Mouse (Mus musculus) v-Abl transformed pro-B cells (cell line): ENCODE results near the gene Pkd1l3.

Experiments
- in situ Hi-C, 2 experiments: fragments of 400-800 bp; cut with MboI; formaldehyde crosslinking; loops; one replicate each; pipeline ENCODE4 v1.15.1; 2025; ENCODE audit not compliant: unreplicated experiment in 2 of 2

Pkd1l3 gene

DNA sequence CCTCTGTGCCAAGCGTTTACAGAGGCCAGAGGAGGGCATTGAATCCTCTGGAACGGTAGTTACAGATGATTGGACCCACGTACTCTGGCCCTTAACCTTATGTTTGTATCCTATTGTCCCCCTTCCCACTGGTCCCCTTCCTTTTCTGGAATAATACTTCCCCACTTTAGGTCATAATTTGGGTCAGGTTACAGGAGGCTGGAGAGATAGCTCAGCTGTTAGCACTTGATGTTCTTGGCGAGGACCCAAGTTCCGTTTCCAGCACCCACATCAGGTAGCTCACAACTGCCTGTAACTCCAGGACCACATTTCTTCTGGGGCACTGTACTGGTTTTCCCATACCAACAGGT is 5.2 kb upstream of the Pkd1l3 start:
- in situ Hi-C loops = loop anchor here (5.0 kb wide), 1 partner anchor 42 kb away; the partner anchor contains the start of genes Dhx38 (in 2 of the 2) and Txnl4b (in 2 of the 2)

DNA sequence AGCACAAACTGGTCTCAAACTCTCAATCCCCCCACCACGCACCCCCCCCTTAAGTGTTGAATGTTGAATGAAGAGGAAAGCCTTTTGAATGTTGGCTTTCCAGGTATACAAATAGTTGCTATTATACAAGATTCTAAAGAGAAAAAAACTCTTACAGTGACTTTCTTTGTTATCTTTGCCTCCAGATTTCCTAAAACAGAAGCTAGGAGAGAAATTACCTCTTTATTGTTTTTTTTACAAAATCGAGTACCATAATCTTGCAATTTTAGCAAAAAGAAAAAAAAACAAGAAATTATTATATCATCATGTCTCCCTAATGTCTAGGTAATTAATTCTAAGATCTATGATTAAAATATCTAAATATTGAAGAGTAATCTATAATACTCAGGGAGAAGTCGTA is 1.3 kb downstream of the Pkd1l3 start:
- in situ Hi-C loops = no loop called here

DNA sequence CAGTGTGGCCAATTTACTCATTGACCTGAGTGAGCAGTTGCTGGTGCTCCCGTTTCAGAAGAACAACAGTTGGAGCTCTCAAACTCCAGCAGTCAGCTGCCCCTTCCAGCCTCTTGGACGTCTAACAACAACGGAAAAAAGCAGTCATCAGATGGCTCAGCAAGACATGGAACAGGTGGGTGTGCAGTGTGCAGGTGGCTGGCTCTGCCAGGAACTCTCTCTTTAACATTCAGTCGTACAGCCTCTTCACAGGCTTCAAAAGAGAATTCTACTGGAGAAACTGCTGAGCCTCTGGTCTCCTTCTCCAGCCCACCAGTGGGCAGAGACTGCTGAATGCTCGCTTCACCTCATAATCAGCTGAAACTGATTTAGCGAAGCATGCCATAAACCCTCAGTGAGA is 14.3 kb downstream of the Pkd1l3 start:
- in situ Hi-C loops = no loop called here

GRCm38 (mm10) chr8:109632498-109632897 is 18.2 kb downstream of the Pkd1l3 start:
- in situ Hi-C loops = no loop called here

- in situ Hi-C loops = no loop called here
Measured at GRCm38 (mm10) chr8:109635146-109635545, 20.8 kb downstream of the Pkd1l3 start.

DNA sequence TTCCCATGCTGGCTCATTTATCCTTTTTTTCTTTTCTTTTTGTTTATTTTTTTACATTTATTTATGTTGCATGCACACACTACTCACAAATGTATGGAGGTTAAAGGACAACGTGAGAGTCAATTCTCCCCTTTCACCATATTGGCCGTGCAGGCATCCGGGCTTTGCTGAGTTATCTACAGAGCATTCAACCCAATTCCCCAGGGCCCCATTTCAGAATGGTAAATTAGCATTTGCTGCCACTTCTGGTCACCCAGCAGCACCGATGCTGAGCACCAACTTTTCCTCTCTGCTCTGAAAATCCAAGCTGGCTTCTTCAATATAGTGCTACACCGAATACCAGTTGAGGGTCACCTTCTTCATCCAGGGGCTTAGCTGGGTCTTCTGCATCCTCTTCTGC is 24.5 kb downstream of the Pkd1l3 start:
- in situ Hi-C loops = no loop called here

DNA sequence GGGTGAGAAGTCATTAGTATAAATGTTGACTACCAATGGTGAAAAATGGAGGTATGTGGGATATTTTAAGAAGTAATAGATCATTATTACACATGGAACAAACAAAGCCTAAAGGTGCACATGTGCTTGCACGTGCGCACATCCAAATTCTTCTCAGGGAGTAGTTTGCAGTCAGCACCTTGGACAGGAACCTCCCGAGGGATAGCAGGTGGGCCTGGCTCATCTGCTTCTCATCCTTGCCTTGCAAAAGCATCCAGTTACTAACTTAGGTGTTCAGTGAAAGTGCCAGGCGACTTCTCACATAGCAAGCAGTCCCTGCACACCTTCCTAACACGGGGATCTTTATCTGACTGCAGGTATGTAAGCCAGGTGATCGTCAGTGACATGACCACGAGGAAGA is 26.1 kb downstream of the Pkd1l3 start:
- in situ Hi-C loops = no loop called here

DNA sequence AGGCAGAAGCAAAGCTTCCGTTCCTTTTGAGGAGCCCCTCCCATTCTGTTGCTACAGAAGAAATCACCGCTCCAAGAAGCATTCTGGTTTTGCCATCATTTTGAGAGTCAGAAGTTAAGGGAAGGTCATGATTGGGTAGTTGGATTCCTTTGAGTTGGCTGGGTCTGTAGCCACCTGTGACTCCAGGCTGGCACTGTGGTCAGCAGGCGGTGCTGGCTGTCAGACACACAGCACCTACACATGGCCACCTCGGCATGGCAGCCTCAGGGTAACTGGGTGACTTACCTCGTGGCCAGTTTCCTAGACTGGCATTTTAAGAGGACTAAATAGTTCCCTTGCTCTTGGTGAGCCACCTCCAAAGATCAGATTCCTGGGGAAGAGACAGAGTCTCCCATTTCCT is 26.9 kb downstream of the Pkd1l3 start:
- in situ Hi-C loops = no loop called here

GRCm38 (mm10) chr8:109647331-109647730 is 33.0 kb downstream of the Pkd1l3 start:
- in situ Hi-C loops = no loop called here

DNA sequence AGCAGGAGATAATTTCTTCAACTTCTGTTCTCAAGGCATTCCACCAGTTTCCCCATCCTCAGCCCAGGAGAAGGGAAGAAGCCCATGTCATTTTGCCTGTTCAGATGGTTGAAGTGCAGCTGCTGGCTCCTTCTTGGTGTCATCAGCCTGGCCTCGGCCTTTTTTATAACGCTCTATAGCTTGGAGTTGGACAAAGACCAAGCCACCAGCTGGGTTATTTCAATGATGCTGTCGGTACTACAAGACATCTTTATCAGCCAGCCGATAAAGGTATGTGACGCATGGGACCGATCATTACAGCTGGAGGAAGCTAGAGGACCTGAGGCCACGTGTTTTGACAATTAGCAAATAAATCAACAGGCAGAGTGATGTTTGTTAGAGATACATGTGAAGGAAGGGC is 34.2 kb downstream of the Pkd1l3 start:
- in situ Hi-C loops = no loop called here

DNA sequence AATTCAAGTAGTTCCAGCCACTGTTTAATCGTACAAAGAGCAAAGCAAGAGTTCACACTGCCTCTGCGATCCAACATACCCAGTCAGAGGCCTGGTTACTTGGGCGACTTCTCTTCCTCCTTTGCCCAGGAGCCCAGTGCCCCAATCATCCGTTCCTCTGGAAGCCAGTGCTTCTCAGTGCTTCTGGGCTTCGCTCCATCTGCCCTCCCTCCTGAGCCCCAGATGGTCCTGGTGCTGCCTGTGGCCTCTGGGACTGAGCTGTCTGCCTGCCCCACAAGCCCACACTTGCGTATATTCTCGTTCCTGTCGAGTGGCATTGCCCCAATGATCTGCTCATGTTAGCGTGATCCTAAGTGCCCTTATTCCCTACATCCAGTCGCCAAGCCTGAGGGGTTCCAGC is 36.5 kb downstream of the Pkd1l3 start:
- in situ Hi-C loops = no loop called here

GRCm38 (mm10) chr8:109656860-109657259 is 42.5 kb downstream of the Pkd1l3 start:
- in situ Hi-C loops = no loop called here

- in situ Hi-C loops = no loop called here
Measured at GRCm38 (mm10) chr8:109662328-109662727, 48.0 kb downstream of the Pkd1l3 start.

DNA sequence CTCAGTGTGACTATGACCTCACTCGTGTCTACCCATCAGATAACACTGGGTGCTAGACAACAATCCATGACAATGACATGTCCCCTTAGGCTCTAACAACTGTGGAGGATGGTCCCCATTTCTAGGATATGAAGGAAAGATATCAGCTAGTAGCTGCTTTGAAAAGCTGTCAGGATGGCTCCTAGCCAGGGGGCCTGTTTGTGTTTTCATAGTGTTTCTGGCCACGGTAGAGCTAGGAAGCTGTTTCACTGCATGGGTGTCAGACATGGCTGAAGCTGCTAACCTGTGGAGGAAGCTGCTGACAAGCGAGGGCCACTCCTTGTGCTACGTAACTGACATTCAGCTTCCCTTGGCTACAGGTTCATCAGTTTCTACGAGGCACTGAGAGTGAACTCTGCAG is 52.3 kb downstream of the Pkd1l3 start:
- in situ Hi-C loops = no loop called here

GRCm38 (mm10) chr8:109672656-109673055 is 58.3 kb downstream of the Pkd1l3 start:
- in situ Hi-C loops = no loop called here

DNA sequence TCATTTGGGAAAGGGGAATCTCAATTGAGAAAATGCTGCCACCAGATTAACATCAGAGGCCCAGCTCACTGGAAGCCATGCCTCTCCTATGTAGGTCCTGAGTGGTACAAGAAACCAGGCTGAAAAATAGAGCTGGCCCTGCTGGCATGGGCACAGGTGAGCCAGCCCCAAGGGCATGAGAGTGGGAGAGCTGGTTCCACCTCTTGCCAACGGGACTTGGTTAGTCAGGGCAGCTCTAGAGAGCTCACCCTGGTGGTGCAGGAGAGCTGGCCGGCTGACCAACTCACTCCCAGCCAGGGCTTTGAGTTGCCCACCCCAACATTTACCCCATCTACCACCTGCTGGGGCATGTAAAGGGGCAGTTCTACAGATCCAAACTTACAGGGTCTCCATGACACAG is 59.3 kb downstream of the Pkd1l3 start:
- in situ Hi-C loops = no loop called here

DNA sequence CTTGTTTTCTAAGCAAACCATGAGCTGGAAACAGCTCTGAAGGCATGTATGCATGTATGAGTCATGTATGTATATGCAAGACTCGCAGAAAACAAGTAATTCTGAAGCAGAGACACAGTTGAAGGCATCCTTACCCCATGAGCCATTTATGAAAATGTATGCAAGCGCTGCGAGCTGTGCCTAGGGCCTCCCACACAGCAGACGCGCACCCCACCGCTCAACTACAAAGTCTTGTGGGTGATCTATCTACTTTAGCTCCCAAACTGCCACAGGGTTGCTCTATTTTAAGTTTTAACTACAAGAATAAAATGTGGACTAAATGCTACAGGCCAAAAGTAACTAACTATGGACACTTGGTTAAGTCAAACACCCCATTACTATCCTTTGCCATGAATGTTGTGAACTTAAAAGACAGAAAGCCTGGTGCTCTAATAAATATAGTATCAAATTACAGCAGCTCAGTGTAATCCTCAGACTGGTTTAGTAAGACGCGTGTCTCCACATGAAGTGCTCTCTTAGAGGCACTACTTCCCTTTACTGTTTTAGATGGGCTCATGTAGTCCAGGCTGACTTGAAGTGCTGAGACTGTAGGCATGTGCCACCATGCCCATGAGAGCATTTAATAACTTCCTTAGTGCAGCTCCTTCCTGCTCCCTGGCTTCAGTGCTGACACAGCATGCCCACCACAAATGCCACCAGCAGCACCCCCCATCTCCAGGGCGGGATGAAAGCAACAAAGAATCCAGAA is 61.8 kb downstream of the Pkd1l3 start:
- in situ Hi-C loops = no loop called here

- in situ Hi-C loops = no loop called here
Measured at GRCm38 (mm10) chr8:109681535-109681934, 67.2 kb downstream of the Pkd1l3 start.

GRCm38 (mm10) chr8:109682120-109682519 is 67.8 kb downstream of the Pkd1l3 start:
- in situ Hi-C loops = no loop called here

DNA sequence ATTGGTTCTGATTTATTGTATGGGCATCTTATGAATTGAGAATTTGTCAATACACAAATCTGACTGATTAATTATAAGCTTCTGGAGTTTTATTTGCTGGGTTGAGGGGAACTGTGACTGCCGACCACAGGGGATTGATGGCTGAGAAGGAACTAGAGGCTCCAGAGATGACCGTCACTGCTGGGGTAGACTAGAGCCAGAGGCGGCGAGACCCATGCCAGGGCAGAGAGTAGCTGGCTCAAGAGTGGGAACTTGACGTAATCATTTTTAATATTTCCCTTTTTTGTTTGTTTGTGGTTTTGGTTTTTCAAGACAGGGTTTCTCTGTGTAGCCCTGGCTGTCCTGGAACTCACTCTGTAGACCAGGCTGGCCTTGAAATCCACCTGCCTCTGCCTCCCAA is 72.9 kb downstream of the Pkd1l3 start:
- in situ Hi-C loops = no loop called here

GRCm38 (mm10) chr8:109691769-109692168 is 77.5 kb downstream of the Pkd1l3 start:
- in situ Hi-C loops = loop anchor here in 1 of 2 experiments (5.0 kb wide), 1 partner anchor 79 kb away; the partner anchor contains the start of gene Pkd1l3

GRCm38 (mm10) chr8:109692443-109693145 is 78.3 kb downstream of the Pkd1l3 start:
- in situ Hi-C loops = loop anchor here in 1 of 2 experiments (5.0 kb wide), 1 partner anchor 80 kb away; the partner anchor contains the start of gene Pkd1l3
